Mouse (Mus musculus) embryonic facial prominence, embryonic 15.5 days (tissue): ENCODE measurements around the gene A230072I06Rik. TPM values are rescaled to one million over a fixed set of nuclear protein-coding genes. Genes with fewer than 3 reads are reported as not detected.

Experiments used
- ATAC-seq: fragments of 200-750 bp; cut with Nextera tagmentation; 2 replicates; pipeline ENCODE4 v1.8.0; 2017; ENCODE audit warnings: low read depth, moderate TSS enrichment; ENCODE audit not compliant: insufficient number of reproducible peaks, low FRiP score, low TSS enrichment
- H3K27ac ChIP-seq: fragments of 300-500 bp; sonication (generic); replicated peaks from 2 replicates; pipeline ENCODE4 v1.5.1; 2015; ENCODE audit warnings: mild to moderate bottlenecking, inconsistent platforms
- H3K27me3 ChIP-seq: fragments of 300-500 bp; sonication (generic); 2 replicates; pipeline ENCODE4 v1.6.1; 2015; ENCODE audit warnings: inconsistent platforms
- H3K36me3 ChIP-seq: fragments of 300-500 bp; sonication (generic); 2 replicates; pipeline ENCODE4 v1.6.1; 2015; ENCODE audit warnings: mild to moderate bottlenecking, inconsistent platforms
- H3K4me1 ChIP-seq: fragments of 300-500 bp; sonication (generic); 2 replicates; pipeline ENCODE4 v1.6.1; 2015; ENCODE audit warnings: inconsistent platforms
- H3K4me2 ChIP-seq: fragments of 300-500 bp; sonication (generic); replicated peaks from 2 replicates; pipeline ENCODE4 v1.6.1; 2015; ENCODE audit warnings: mild to moderate bottlenecking, inconsistent platforms
- H3K4me3 ChIP-seq: fragments of 300-500 bp; sonication (generic); replicated peaks from 2 replicates; pipeline ENCODE4 v1.5.1; 2015; ENCODE audit warnings: mild to moderate bottlenecking, inconsistent platforms
- H3K9ac ChIP-seq: fragments of 300-500 bp; sonication (generic); 2 replicates; pipeline ENCODE4 v1.6.1; 2015; ENCODE audit warnings: inconsistent platforms
- H3K9me3 ChIP-seq: fragments of 300-500 bp; sonication (generic); replicated peaks from 2 replicates; pipeline ENCODE4 v1.6.1; 2016; ENCODE audit warnings: inconsistent platforms
- WGBS: fragments of 180-500 bp; shearing (Covaris S2); methylation state at CpG from one replicate; pipeline ENCODE4 v1.1.7; 2015; 5-methylcytosine and 5-hydroxymethylcytosine counted together
- polyA plus RNA-seq: library from polyadenylated mRNA; unstranded; fragments of >200 nt; fragmentation: Nextera tagmentation; extraction: Ambion mirVana; gene quantifications from 2 replicates; pipeline ENCODE4 v1.2.1, GENCODE M21; 2015

A230072I06Rik gene
- polyA plus RNA-seq, 1 experiment from 2014 or later: not detected

- H3K9me3 ChIP-seq: no peaks in the 10 kb centered on the region
- H3K4me2 ChIP-seq: no peak overlapping the region
- no peak overlapping the region for H3K27ac ChIP-seq
- 24% methylated on average over 10 of the region's 10 CpGs for WGBS
- no peaks in the 10 kb centered on the region for H3K36me3 ChIP-seq
- H3K27me3 ChIP-seq: peaks cover 59% of the 10 kb centered on the region
- no peak for ATAC-seq
- no peak overlapping the region for H3K4me3 ChIP-seq
- peaks cover 17% of the 10 kb centered on the region for H3K4me1 ChIP-seq
- H3K9ac ChIP-seq: no peak overlapping the region
These were observed 45.9 kb downstream of the A230072I06Rik start for GRCm38 (mm10) chr8:12324561-12324960.

- no peak overlapping the region for H3K4me3 ChIP-seq
- peaks cover 11% of the 10 kb centered on the region for H3K4me1 ChIP-seq
- no peaks in the 10 kb centered on the region for H3K36me3 ChIP-seq
- H3K27me3 ChIP-seq: peaks cover 64% of the 10 kb centered on the region
- WGBS: 18% methylated on average over 16 of the region's 16 CpGs
- H3K9ac ChIP-seq: no peak overlapping the region
- H3K9me3 ChIP-seq: no peaks in the 10 kb centered on the region
- H3K27ac ChIP-seq: no peak overlapping the region
- H3K4me2 ChIP-seq: no peak overlapping the region
- no peak for ATAC-seq
These were observed 46.5 kb downstream of the A230072I06Rik start for GRCm38 (mm10) chr8:12324991-12325601.

DNA sequence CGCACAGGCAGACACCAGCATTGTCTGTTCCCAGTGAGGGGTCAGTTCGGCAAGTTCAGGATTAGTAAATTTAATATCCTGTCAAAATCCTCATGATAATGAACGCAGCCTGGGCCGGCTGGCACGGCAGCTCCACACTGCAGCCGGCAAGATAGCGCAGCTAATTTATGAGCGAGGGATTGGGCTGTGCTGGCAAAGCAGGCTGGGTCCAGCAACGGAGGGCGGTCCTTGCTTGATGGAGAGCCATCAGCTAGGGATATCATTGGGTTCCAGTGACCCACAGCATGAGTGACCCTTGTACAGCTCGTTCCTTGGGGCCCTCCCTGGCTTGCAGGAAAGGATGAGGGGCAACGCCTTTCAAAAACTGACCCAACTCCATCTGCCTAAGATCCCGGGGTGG is 48.6 kb downstream of the A230072I06Rik start:
- H3K4me1 ChIP-seq: peaks cover 10% of the 10 kb centered on the region
- no peak for ATAC-seq
- WGBS: 62% methylated on average over 13 of the region's 13 CpGs

DNA sequence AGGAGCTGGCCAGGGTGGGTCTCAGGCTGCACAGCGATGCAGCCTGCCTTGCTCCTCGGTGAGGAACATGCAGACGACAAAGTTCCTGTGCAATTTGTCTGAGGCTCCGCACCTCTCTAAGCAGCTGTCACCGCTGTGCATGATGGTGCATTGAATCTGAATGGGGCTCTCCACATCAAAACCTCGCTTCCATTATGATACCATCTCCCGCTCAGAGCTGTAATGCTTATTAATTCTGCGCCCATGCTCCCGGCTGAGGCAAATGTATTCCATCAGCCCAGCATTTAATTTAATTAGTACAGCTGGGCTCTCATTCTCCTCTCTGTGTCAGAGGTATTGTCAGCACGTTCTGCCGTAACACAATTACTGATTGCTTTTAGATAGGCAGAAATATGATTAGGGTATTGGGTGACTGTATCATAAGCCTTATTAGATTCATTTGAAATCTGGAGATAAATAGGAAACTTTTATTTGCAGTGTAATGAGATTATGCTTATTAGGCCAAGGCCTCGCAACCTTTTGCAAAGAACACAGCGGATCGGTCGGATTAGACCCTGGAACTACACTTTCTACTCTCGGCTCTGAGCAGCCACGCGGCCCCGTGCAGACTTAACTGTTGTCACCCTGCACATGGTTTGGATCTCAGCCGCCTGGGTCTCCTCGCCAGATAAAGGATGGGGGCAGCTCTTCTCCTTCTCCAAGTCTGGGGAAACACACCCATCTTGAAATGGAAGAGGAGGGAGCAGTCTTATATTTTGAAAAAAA is 49.3 kb downstream of the A230072I06Rik start:
- Histone ChIP-seq H3K4me1 (peaks cover 10% of the 10 kb centered on the region), H3K9ac (no peak overlapping the region), H3K27me3 (peaks cover 56% of the 10 kb centered on the region), H3K9me3 (no peaks in the 10 kb centered on the region), H3K4me3 (no peak overlapping the region), H3K36me3 (no peaks in the 10 kb centered on the region), H3K27ac (no peak overlapping the region), H3K4me2 (no peak overlapping the region)
- 51% methylated on average over 21 of the region's 21 CpGs for WGBS
- ATAC-seq: no peak

More for the DNA sequence above, 48.6 kb downstream of the A230072I06Rik start:
- peaks cover 60% of the 10 kb centered on the region for H3K27me3 ChIP-seq
- no peak overlapping the region for H3K4me2 ChIP-seq
- no peaks in the 10 kb centered on the region for H3K9me3 ChIP-seq
- no peak overlapping the region for H3K9ac ChIP-seq
- no peak overlapping the region for H3K27ac ChIP-seq
- H3K4me3 ChIP-seq: no peak overlapping the region
- H3K36me3 ChIP-seq: no peaks in the 10 kb centered on the region

- no peak overlapping the region for H3K4me2 ChIP-seq
- 61% methylated on average over 9 of the region's 9 CpGs for WGBS
- peaks cover 10% of the 10 kb centered on the region for H3K4me1 ChIP-seq
- H3K9ac ChIP-seq: no peak overlapping the region
- no peak for ATAC-seq
- no peaks in the 10 kb centered on the region for H3K9me3 ChIP-seq
- H3K27ac ChIP-seq: no peak overlapping the region
- H3K4me3 ChIP-seq: no peak overlapping the region
- peaks cover 56% of the 10 kb centered on the region for H3K27me3 ChIP-seq
- H3K36me3 ChIP-seq: no peaks in the 10 kb centered on the region
These were observed 49.9 kb downstream of the A230072I06Rik start for GRCm38 (mm10) chr8:12328476-12328875.

DNA sequence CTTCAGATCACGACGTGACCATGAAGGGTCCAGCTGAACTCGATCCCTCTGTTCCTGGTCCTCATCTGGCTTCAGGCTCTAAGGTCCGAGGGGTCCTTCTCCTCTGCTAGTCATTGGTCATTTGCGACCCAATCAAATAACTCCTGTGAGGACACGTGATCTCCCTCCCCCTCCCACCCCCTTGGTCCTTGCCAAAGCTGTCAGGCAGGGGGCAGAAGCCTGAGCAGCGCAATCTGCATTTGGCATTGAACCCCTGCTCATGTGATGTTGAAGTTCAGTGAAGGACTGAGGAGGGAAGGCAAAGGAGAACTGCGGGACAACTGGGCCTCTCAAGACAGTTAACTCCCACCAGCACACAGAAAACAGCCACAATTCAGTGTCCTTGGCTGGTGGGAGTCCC is 51.4 kb downstream of the A230072I06Rik start:
- Histone ChIP-seq H3K4me1 (peaks cover 4% of the 10 kb centered on the region), H3K4me3 (no peak overlapping the region), H3K4me2 (no peak overlapping the region), H3K27me3 (peaks cover 60% of the 10 kb centered on the region), H3K9ac (no peak overlapping the region), H3K27ac (no peak overlapping the region), H3K36me3 (no peaks in the 10 kb centered on the region), H3K9me3 (no peaks in the 10 kb centered on the region)
- WGBS: 24% methylated on average over 8 of the region's 8 CpGs
- ATAC-seq: no peak

Other genes with a start within 250 kb of the A230072I06Rik start
- 0.03 TPM in 1 of 2 replicates, not detected in the other for gene Sox1, start 116.5 kb downstream of the A230072I06Rik start, polyA plus RNA-seq